In genomic region chr19:6909021-6909420, GRCm38 (mm10) we compare ENCODE assay signal across 8 mouse cellular contexts. TPM values are rescaled to one million over a fixed set of nuclear protein-coding genes. Genes with fewer than 3 reads are reported as not detected.
DNase-seq lines count a peak whose midpoint lies in the region; ATAC-seq and TF ChIP-seq lines count a peak whose summit lies in the region.

No protein-coding gene starts in this region.

- no peaks in the 10 kb centered on the region for H3K9me3 ChIP-seq in limb, embryonic 15.5 days
- H3K9me3 ChIP-seq in stomach, postnatal 0 days (ENCODE audit: control insufficient read depth, low read length), result no peaks in the 10 kb centered on the region

- H3K4me3 ChIP-seq in cerebellum, adult 2 months (replicated peaks; ENCODE audit: insufficient read depth, low read depth, low read length), result peak overlapping the region; percentile 92
- H3K4me3 ChIP-seq in spleen, adult 2 months (ENCODE audit: extremely low read depth, insufficient read depth, insufficient read length), result peak overlapping the region; percentile 71
- H3K4me3 ChIP-seq in limb, embryonic 15.5 days, result peak overlapping the region; percentile 64
- H3K4me3 ChIP-seq in stomach, postnatal 0 days (ENCODE audit: low read depth, low read length), result peak overlapping the region; percentile 57

- intact Hi-C loops in left cerebral cortex, postnatal 25 days (cut with DNase I), result loop anchor here (5.0 kb wide), 3 partner anchors 37 to 422 kb away; partner anchors contain the start of gene Ccdc88b

- peaks cover 9% of the 10 kb centered on the region for H3K4me1 ChIP-seq in cerebellum, adult 2 months (ENCODE audit: control insufficient read depth, insufficient read depth, low read length)
- H3K4me1 ChIP-seq in spleen, adult 2 months (ENCODE audit: control insufficient read depth, insufficient read depth, insufficient read length), result peaks cover 12% of the 10 kb centered on the region; the same call in 1 of the 2 replicates
- H3K4me1 ChIP-seq in limb, embryonic 15.5 days, result peaks cover 37% of the 10 kb centered on the region
- peaks cover 4% of the 10 kb centered on the region; the same call in 1 of the 2 replicates for H3K4me1 ChIP-seq in stomach, postnatal 0 days (replicated peaks; ENCODE audit: control insufficient read depth, insufficient read depth)

- peak overlapping the region; percentile 60 for H3K9ac ChIP-seq in limb, embryonic 15.5 days
- H3K9ac ChIP-seq in stomach, postnatal 0 days (ENCODE audit: low read length), result peak overlapping the region; percentile 64

- no peak for TF ChIP-seq CTCF in cerebellum, adult 2 months (IDR thresholded peaks at IDR 0.05; ENCODE audit: borderline replicate concordance, insufficient read depth, low read depth, low read length)
- no peak for TF ChIP-seq CTCF in spleen, adult 2 months (IDR thresholded peaks at IDR 0.05; ENCODE audit: extremely low read depth, insufficient read depth, insufficient read length, insufficient replicate concordance)
- TF ChIP-seq CTCF in stomach, postnatal 0 days (IDR thresholded peaks at IDR 0.05; ENCODE audit: low read depth), result no peak

- WGBS in cerebellum, adult 2 months, result 3% methylated on average over 11 of the region's 11 CpGs
- WGBS in spleen, adult 2 months, result 5% methylated on average over 11 of the region's 11 CpGs
- 5% methylated on average over 11 of the region's 11 CpGs for WGBS in limb, embryonic 15.5 days
- 5% methylated on average over 11 of the region's 11 CpGs for WGBS in stomach, postnatal 0 days

- H3K36me3 ChIP-seq in spleen, adult 2 months (ENCODE audit: control insufficient read depth, insufficient read depth, low read length), result peaks cover 29% of the 10 kb centered on the region
- peaks cover 65% of the 10 kb centered on the region for H3K36me3 ChIP-seq in limb, embryonic 15.5 days
- H3K36me3 ChIP-seq in stomach, postnatal 0 days (ENCODE audit: control insufficient read depth, insufficient read depth, low read length), result peaks cover 22% of the 10 kb centered on the region

- peak; percentile 26 for TF ChIP-seq EP300 in stomach, postnatal 0 days (optimal IDR thresholded peaks at IDR 0.05)

- TF ChIP-seq POLR2A in cerebellum, adult 2 months (IDR thresholded peaks at IDR 0.05; ENCODE audit: borderline replicate concordance, insufficient read depth, low read length), result no peak
- TF ChIP-seq POLR2A in spleen, adult 2 months (IDR thresholded peaks at IDR 0.05; ENCODE audit: low read depth, low read length), result no peak

- peak overlapping the region; percentile 57 for H3K4me2 ChIP-seq in limb, embryonic 15.5 days
- peak overlapping the region; percentile 63 for H3K4me2 ChIP-seq in stomach, postnatal 0 days (replicated peaks; ENCODE audit: low read depth)

- ATAC-seq in limb, embryonic 15.5 days (ENCODE audit: insufficient number of reproducible peaks, low FRiP score, low TSS enrichment, low read depth), result no peak
- ATAC-seq in stomach, postnatal 0 days (ENCODE audit: low FRiP score, low TSS enrichment), result no peak

- H3K27me3 ChIP-seq in cerebellum, adult 2 months (ENCODE audit: control insufficient read depth, insufficient read depth, low read length), result no peaks in the 10 kb centered on the region
- H3K27me3 ChIP-seq in spleen, adult 2 months (ENCODE audit: control insufficient read depth, insufficient read depth, low read length), result no peaks in the 10 kb centered on the region
- H3K27me3 ChIP-seq in limb, embryonic 15.5 days, result no peaks in the 10 kb centered on the region
- no peaks in the 10 kb centered on the region for H3K27me3 ChIP-seq in stomach, postnatal 0 days (ENCODE audit: control insufficient read depth, insufficient read depth, low read length)

- DNase-seq in cerebellum, adult 2 months, result no peak
- no peak for DNase-seq in cerebellum, postnatal 25 days
- no peak for DNase-seq in spleen, adult 2 months (ENCODE audit: low read depth in 1 of 2, low spot score in 2 of 2)
- no peak for DNase-seq in spleen, postnatal 10 days (ENCODE audit: low spot score in 2 of 2)
- no peak for DNase-seq in stomach, postnatal 0 days (ENCODE audit: low spot score)
- DNase-seq in frontal cortex, postnatal 10 days (ENCODE audit: low spot score in 2 of 2), result no peak
- DNase-seq in left cerebral cortex, postnatal 25 days (ENCODE audit: low spot score in 2 of 2), result no peak

- H3K27ac ChIP-seq in cerebellum, adult 2 months (ENCODE audit: insufficient read depth, low read length), result peak overlapping the region; percentile 80
- H3K27ac ChIP-seq in spleen, adult 2 months (ENCODE audit: insufficient read depth, low read length), result peak overlapping the region; percentile 95
- peak overlapping the region; percentile 99 for H3K27ac ChIP-seq in limb, embryonic 15.5 days
- H3K27ac ChIP-seq in stomach, postnatal 0 days (replicated peaks), result peak overlapping the region; percentile 98

RNA-seq across cellular contexts. Expression of gene Trmt112, which starts 0.5 kb away (rescaled TPM):
- polyA plus RNA-seq in cerebellum, adult 2 months (2012; rRNA removed), result 122 and 124 TPM in 2 replicates
- polyA plus RNA-seq in spleen, adult 2 months (2012; rRNA removed), result 135 and 150 TPM in 2 replicates
- polyA plus RNA-seq in limb, embryonic 15.5 days (2015; fragmentation: Nextera tagmentation; extraction: Ambion mirVana), result 123 and 138 TPM in 2 replicates
- polyA plus RNA-seq in stomach, postnatal 0 days (2015; fragmentation: Nextera tagmentation; extraction: Ambion mirVana), result 75.8 and 85.9 TPM in 2 replicates
- 10 to 100 TPM; 35.0 to 43.2 TPM for total RNA-seq in left cerebral cortex, postnatal 25 days (2021)

RNA-seq across cellular contexts. Expression of gene Prdx5, which starts 0.9 kb away (rescaled TPM):
- 500 and 537 TPM in 2 replicates for polyA plus RNA-seq in cerebellum, adult 2 months (2012; rRNA removed)
- polyA plus RNA-seq in spleen, adult 2 months (2012; rRNA removed), result 54.6 and 59.4 TPM in 2 replicates
- 349 and 392 TPM in 2 replicates for polyA plus RNA-seq in limb, embryonic 15.5 days (2015; fragmentation: Nextera tagmentation; extraction: Ambion mirVana)
- polyA plus RNA-seq in stomach, postnatal 0 days (2015; fragmentation: Nextera tagmentation; extraction: Ambion mirVana), result 537 and 559 TPM in 2 replicates
- 100 to 1,000 TPM; 337 to 358 TPM for total RNA-seq in left cerebral cortex, postnatal 25 days (2021)

RNA-seq across cellular contexts. Expression of gene Esrra, which starts 12.6 kb away (rescaled TPM):
- polyA plus RNA-seq in cerebellum, adult 2 months (2012; rRNA removed), result 95.3 and 103 TPM in 2 replicates
- polyA plus RNA-seq in spleen, adult 2 months (2012; rRNA removed), result 48.4 and 53.7 TPM in 2 replicates
- 11.1 and 11.4 TPM in 2 replicates for polyA plus RNA-seq in limb, embryonic 15.5 days (2015; fragmentation: Nextera tagmentation; extraction: Ambion mirVana)
- 20.4 and 20.8 TPM in 2 replicates for polyA plus RNA-seq in stomach, postnatal 0 days (2015; fragmentation: Nextera tagmentation; extraction: Ambion mirVana)
- total RNA-seq in left cerebral cortex, postnatal 25 days (2021), result 10 to 100 TPM; 60.6 to 65.2 TPM

RNA-seq across cellular contexts. Expression of gene Catsperz, which starts 16.2 kb away (rescaled TPM):
- polyA plus RNA-seq in cerebellum, adult 2 months (2012; rRNA removed), result 2.8 and 3.2 TPM in 2 replicates
- polyA plus RNA-seq in spleen, adult 2 months (2012; rRNA removed), result 0.11 and 0.28 TPM in 2 replicates
- polyA plus RNA-seq in limb, embryonic 15.5 days (2015; fragmentation: Nextera tagmentation; extraction: Ambion mirVana), result 6.7 and 7.9 TPM in 2 replicates
- polyA plus RNA-seq in stomach, postnatal 0 days (2015; fragmentation: Nextera tagmentation; extraction: Ambion mirVana), result 3.7 and 4.5 TPM in 2 replicates
- 10 to 100 TPM; 27.9 to 31.2 TPM for total RNA-seq in left cerebral cortex, postnatal 25 days (2021)

RNA-seq across cellular contexts. Expression of gene Kcnk4, which starts 25.3 kb away (rescaled TPM):
- polyA plus RNA-seq in cerebellum, adult 2 months (2012; rRNA removed), result 5.8 and 5.9 TPM in 2 replicates
- 0.04 and 0.11 TPM in 2 replicates for polyA plus RNA-seq in spleen, adult 2 months (2012; rRNA removed)
- polyA plus RNA-seq in limb, embryonic 15.5 days (2015; fragmentation: Nextera tagmentation; extraction: Ambion mirVana), result 1.5 and 1.7 TPM in 2 replicates
- polyA plus RNA-seq in stomach, postnatal 0 days (2015; fragmentation: Nextera tagmentation; extraction: Ambion mirVana), result 0.75 and 0.98 TPM in 2 replicates
- total RNA-seq in left cerebral cortex, postnatal 25 days (2021), result 10 to 100 TPM; 33.2 to 40.7 TPM
